Mouse (Mus musculus): ENCODE measurements around the gene Aif1. TPM values are rescaled to one million over a fixed set of nuclear protein-coding genes. Genes with fewer than 3 reads are reported as not detected.
A peak's percentile ranks its signal among the peaks of the same experiment; 100 is the strongest.

Gene Aif1
- polyA plus RNA-seq, 1 experiment from 2014 or later, result 15.5 TPM

- H3K9ac ChIP-seq, result peak overlapping the region; percentile 100
- H3K4me2 ChIP-seq (replicated peaks), result peak overlapping the region; percentile 88
- no peaks in the 10 kb centered on the region for H3K27me3 ChIP-seq
- H3K36me3 ChIP-seq, result peaks cover 32% of the 10 kb centered on the region
- ATAC-seq (ENCODE audit: insufficient number of reproducible peaks, low FRiP score, low TSS enrichment, low read depth), result no peak
- 0% methylated on average over 28 of the region's 28 CpGs for WGBS
- peak overlapping the region; percentile 100 for H3K4me3 ChIP-seq (replicated peaks)
- H3K4me1 ChIP-seq, result peaks cover 35% of the 10 kb centered on the region
- H3K27ac ChIP-seq (replicated peaks), result peak overlapping the region; percentile 100
- no peaks in the 10 kb centered on the region for H3K9me3 ChIP-seq (replicated peaks)
Measured at GRCm38 (mm10) chr17:35164218-35164567, 11.7 kb downstream of the Aif1 start.

GRCm38 (mm10) chr17:35163326-35164081 is 12.4 kb downstream of the Aif1 start:
- peak overlapping the region; percentile 100 for H3K4me3 ChIP-seq (replicated peaks)
- H3K4me2 ChIP-seq (replicated peaks), result peak overlapping the region; percentile 88
- WGBS, result 6% methylated on average over 8 of the region's 8 CpGs
- H3K9me3 ChIP-seq (replicated peaks), result no peaks in the 10 kb centered on the region
- H3K27ac ChIP-seq (replicated peaks), result peak overlapping the region; percentile 100
- H3K4me1 ChIP-seq, result peaks cover 35% of the 10 kb centered on the region
- H3K27me3 ChIP-seq, result no peaks in the 10 kb centered on the region
- ATAC-seq (ENCODE audit: insufficient number of reproducible peaks, low FRiP score, low TSS enrichment, low read depth), result no peak
- H3K36me3 ChIP-seq, result peaks cover 39% of the 10 kb centered on the region
- H3K9ac ChIP-seq, result peak overlapping the region; percentile 100

DNA sequence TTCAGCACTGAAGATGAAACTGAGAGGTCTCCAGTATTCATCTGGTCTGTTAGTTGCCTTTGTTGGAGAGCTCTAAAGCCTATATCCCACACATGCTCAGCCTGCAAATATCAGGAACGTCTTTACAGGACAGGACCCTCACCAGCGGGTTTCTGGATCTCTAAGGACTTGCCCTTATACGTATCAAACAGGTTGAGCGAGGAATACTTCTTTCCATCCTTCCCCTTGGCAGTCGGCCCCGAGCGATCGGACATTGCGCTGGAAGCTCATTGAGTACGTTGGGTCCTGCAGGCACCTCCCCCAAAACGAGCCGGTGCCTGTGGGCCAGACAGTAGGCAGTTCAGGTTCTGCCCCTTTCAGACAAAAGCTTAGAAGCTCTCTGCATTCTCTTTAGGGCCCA is 13.1 kb downstream of the Aif1 start:
- Histone ChIP-seq H3K27ac (replicated peaks) (peak overlapping the region; percentile 39), H3K27me3 (no peaks in the 10 kb centered on the region), H3K36me3 (peaks cover 47% of the 10 kb centered on the region), H3K4me3 (replicated peaks) (peak overlapping the region; percentile 100), H3K4me2 (replicated peaks) (peak overlapping the region; percentile 88), H3K9me3 (replicated peaks) (no peaks in the 10 kb centered on the region), H3K4me1 (peaks cover 35% of the 10 kb centered on the region), H3K9ac (peak overlapping the region; percentile 100)
- no peak for ATAC-seq (ENCODE audit: insufficient number of reproducible peaks, low FRiP score, low TSS enrichment, low read depth)
- WGBS, result 31% methylated on average over 12 of the region's 12 CpGs

- no peak for ATAC-seq (ENCODE audit: insufficient number of reproducible peaks, low FRiP score, low TSS enrichment, low read depth)
- Histone ChIP-seq H3K36me3 (peaks cover 53% of the 10 kb centered on the region), H3K27ac (replicated peaks) (peak overlapping the region; percentile 39), H3K9me3 (replicated peaks) (no peaks in the 10 kb centered on the region), H3K4me1 (peaks cover 35% of the 10 kb centered on the region), H3K4me3 (replicated peaks) (peak overlapping the region; percentile 100), H3K4me2 (replicated peaks) (peak overlapping the region; percentile 88), H3K27me3 (no peaks in the 10 kb centered on the region), H3K9ac (no peak overlapping the region)
- 67% methylated on average over 14 of the region's 14 CpGs for WGBS
Measured at GRCm38 (mm10) chr17:35162121-35162520, 13.7 kb downstream of the Aif1 start.

GRCm38 (mm10) chr17:35161421-35161820 is 14.4 kb downstream of the Aif1 start:
- H3K4me2 ChIP-seq (replicated peaks), result no peak overlapping the region
- H3K4me3 ChIP-seq (replicated peaks), result 0 out of 2 replicates have a peak overlapping the region, but pooled peaks have one; percentile 100

GRCm38 (mm10) chr17:35159638-35160037 is 16.2 kb downstream of the Aif1 start:
- Histone ChIP-seq H3K4me1 (peaks cover 28% of the 10 kb centered on the region), H3K27me3 (no peaks in the 10 kb centered on the region), H3K4me2 (replicated peaks) (no peak overlapping the region), H3K9ac (no peak overlapping the region), H3K36me3 (peaks cover 78% of the 10 kb centered on the region), H3K9me3 (replicated peaks) (no peaks in the 10 kb centered on the region), H3K4me3 (replicated peaks) (no peak overlapping the region), H3K27ac (replicated peaks) (no peak overlapping the region)
- ATAC-seq (ENCODE audit: insufficient number of reproducible peaks, low FRiP score, low TSS enrichment, low read depth), result no peak
- 81% methylated on average over 7 of the region's 7 CpGs for WGBS

More at GRCm38 (mm10) chr17:35161421-35161820, 14.4 kb downstream of the Aif1 start:
- Histone ChIP-seq H3K27ac (replicated peaks) (no peak overlapping the region), H3K9ac (no peak overlapping the region), H3K27me3 (no peaks in the 10 kb centered on the region), H3K36me3 (peaks cover 60% of the 10 kb centered on the region), H3K4me1 (peaks cover 34% of the 10 kb centered on the region), H3K9me3 (replicated peaks) (no peaks in the 10 kb centered on the region)
- no peak for ATAC-seq (ENCODE audit: insufficient number of reproducible peaks, low FRiP score, low TSS enrichment, low read depth)
- 81% methylated on average over 11 of the region's 11 CpGs for WGBS

DNA sequence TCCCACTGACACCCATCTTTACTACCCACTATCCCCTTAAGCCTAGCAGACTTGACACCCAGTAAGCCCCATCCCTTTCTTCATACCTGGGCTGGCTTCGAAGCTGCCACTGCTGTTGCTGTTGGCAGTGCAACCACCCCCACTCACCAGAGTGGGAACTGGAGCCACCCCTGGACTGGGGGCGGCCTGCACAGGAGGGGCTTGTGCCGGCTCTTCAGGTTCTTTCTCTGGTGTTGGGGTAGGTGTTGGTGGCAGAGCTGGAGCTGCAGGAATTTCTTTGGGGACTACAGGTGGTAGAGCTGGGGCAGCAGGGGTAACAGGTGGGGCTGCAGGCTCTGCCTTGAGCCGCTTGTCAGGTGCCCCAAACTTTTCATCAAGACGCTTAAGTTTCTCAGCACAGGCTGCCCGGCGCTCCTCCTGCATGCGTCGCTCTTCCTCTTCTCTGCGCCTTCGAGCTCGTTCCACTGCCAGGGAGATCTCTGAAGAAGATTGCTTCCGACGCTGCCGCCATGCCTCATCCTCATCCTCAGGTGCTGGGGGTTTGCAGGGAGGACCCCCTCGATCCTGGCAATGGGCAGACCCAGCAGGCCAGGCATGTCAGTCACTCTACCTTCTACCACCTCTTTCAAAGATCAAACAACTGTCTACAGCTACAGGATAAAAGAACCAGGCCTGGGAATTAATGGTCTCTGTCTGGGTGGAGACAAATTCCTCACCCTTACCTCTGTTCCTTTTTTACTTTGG is 16.8 kb downstream of the Aif1 start:
- no peak overlapping the region for H3K4me3 ChIP-seq (replicated peaks)
- peaks cover 32% of the 10 kb centered on the region for H3K4me1 ChIP-seq
- no peak overlapping the region for H3K27ac ChIP-seq (replicated peaks)
- H3K9ac ChIP-seq, result no peak overlapping the region
- H3K9me3 ChIP-seq (replicated peaks), result no peaks in the 10 kb centered on the region
- 90% methylated on average over 16 of the region's 16 CpGs for WGBS
- no peaks in the 10 kb centered on the region for H3K27me3 ChIP-seq
- peaks cover 84% of the 10 kb centered on the region for H3K36me3 ChIP-seq
- no peak for ATAC-seq (ENCODE audit: insufficient number of reproducible peaks, low FRiP score, low TSS enrichment, low read depth)
- H3K4me2 ChIP-seq (replicated peaks), result no peak overlapping the region

- Histone ChIP-seq H3K4me2 (replicated peaks) (no peak overlapping the region), H3K36me3 (peaks cover 97% of the 10 kb centered on the region), H3K4me3 (replicated peaks) (no peak overlapping the region), H3K9ac (no peak overlapping the region), H3K27ac (replicated peaks) (no peak overlapping the region), H3K4me1 (peaks cover 24% of the 10 kb centered on the region), H3K27me3 (no peaks in the 10 kb centered on the region), H3K9me3 (replicated peaks) (no peaks in the 10 kb centered on the region)
- WGBS, result 88% methylated on average over 8 of the region's 8 CpGs
- no peak for ATAC-seq (ENCODE audit: insufficient number of reproducible peaks, low FRiP score, low TSS enrichment, low read depth)
Measured at GRCm38 (mm10) chr17:35157661-35158175, 18.1 kb downstream of the Aif1 start.

- Histone ChIP-seq H3K36me3 (peaks cover 100% of the 10 kb centered on the region), H3K4me1 (peaks cover 20% of the 10 kb centered on the region), H3K4me3 (replicated peaks) (no peak overlapping the region), H3K27me3 (no peaks in the 10 kb centered on the region), H3K27ac (replicated peaks) (no peak overlapping the region), H3K9me3 (replicated peaks) (no peaks in the 10 kb centered on the region), H3K4me2 (replicated peaks) (no peak overlapping the region), H3K9ac (no peak overlapping the region)
- ATAC-seq (ENCODE audit: insufficient number of reproducible peaks, low FRiP score, low TSS enrichment, low read depth), result no peak
- WGBS, result 83% methylated on average over 8 of the region's 8 CpGs
Measured at GRCm38 (mm10) chr17:35157254-35157653, 18.6 kb downstream of the Aif1 start.

DNA sequence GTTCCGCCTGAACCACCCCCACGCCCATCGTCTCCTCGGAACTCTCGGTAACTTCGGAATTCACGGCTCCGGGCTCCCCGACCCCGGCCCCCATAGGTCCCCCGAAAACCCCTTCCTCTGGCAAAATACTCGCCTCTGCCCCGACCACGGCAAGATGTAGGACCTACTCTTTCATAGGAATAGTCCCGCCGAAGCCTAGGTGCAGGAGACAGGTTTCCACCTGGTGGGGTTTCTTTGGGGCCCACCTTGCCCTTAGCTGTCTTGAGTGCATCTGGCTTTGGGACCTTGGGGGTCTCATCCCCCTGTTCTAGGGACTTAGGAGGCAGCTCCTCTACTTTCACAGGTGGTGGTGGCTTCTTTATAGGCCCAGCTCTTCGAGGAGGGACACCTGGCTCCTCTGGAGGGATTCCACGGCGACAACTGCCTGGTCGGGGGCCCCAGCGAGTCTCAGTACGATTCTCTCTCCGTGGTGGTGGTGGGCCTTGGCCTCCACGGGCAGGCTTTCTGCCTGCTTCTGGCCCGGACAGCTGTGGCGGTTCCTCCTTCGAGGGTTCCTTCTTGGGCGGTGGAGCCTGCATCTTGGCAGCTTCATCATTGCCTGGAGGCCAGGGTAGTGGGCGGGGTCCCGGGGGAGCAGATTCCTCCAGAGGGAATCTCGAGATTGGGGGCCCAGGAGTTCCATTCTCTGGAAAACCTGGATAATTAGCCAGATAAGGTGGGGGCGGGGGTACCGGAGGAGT is 19.2 kb downstream of the Aif1 start:
- H3K4me2 ChIP-seq (replicated peaks), result no peak overlapping the region
- H3K9me3 ChIP-seq (replicated peaks), result no peaks in the 10 kb centered on the region
- no peak overlapping the region for H3K27ac ChIP-seq (replicated peaks)
- no peak for ATAC-seq (ENCODE audit: insufficient number of reproducible peaks, low FRiP score, low TSS enrichment, low read depth)
- no peaks in the 10 kb centered on the region for H3K27me3 ChIP-seq
- H3K4me3 ChIP-seq (replicated peaks), result no peak overlapping the region
- peaks cover 100% of the 10 kb centered on the region for H3K36me3 ChIP-seq
- no peak overlapping the region for H3K9ac ChIP-seq
- 81% methylated on average over 33 of the region's 33 CpGs for WGBS
- H3K4me1 ChIP-seq, result peaks cover 14% of the 10 kb centered on the region

DNA sequence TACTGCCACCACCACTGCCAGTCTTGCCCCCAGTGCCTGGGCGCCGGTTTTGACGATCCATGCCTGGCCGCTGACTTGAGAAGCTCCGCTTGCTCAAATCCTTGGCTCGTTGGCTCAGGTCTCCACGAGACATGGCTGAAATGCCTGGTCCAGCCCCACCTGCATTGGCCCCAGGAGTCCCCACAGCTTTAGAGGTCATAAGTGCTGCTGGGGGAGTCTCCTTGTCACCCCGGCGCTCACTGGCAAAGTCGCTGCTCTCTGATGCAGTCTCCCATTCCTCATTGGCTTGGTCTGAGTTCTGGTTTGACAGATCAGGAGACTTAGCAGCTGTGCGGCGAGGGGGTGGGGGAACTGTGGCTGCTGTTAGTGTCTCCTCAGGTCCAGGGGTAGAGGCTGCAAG is 20.4 kb downstream of the Aif1 start:
- H3K4me2 ChIP-seq (replicated peaks), result no peak overlapping the region
- H3K9me3 ChIP-seq (replicated peaks), result no peaks in the 10 kb centered on the region
- H3K9ac ChIP-seq, result no peak overlapping the region
- H3K27me3 ChIP-seq, result no peaks in the 10 kb centered on the region
- H3K27ac ChIP-seq (replicated peaks), result 0 out of 2 replicates have a peak overlapping the region, but pooled peaks have one; percentile 9
- peaks cover 6% of the 10 kb centered on the region for H3K4me1 ChIP-seq
- no peak overlapping the region for H3K4me3 ChIP-seq (replicated peaks)
- ATAC-seq (ENCODE audit: insufficient number of reproducible peaks, low FRiP score, low TSS enrichment, low read depth), result no peak
- WGBS, result 92% methylated on average over 12 of the region's 12 CpGs
- H3K36me3 ChIP-seq, result peaks cover 98% of the 10 kb centered on the region
